Mouse (Mus musculus) CH12.LX (cell line): ENCODE results near the gene Uck1.

Source experiments
- BHLHE40 ChIP-seq: IDR thresholded peaks from 2 replicates; pipeline ENCODE4 v1.6.1; 2011; ENCODE audit warnings: mild to moderate bottlenecking, low read depth, low read length, improper control_type of control experiment
- CTCF ChIP-seq, 2 experiments: IDR thresholded peaks in 1 of 2; conservative IDR thresholded peaks in 1 of 2; 2 replicates each; pipeline ENCODE4 v1.5.1; 2011 to 2012; ENCODE audit warnings: low read depth in 2 of 2, low read length in 2 of 2, improper control_type of control experiment in 1 of 2, inconsistent platforms in 1 of 2, mild to moderate bottlenecking in 1 of 2, moderate library complexity in 1 of 2
- E2F4 ChIP-seq: IDR thresholded peaks from 2 replicates; pipeline ENCODE4 v1.6.1; 2011; ENCODE audit warnings: low read depth, low read length, improper control_type of control experiment; ENCODE audit not compliant: insufficient replicate concordance
- ETS1 ChIP-seq: conservative IDR thresholded peaks from 2 replicates; pipeline ENCODE4 v1.6.1; 2012; ENCODE audit warnings: low read depth, mild to moderate bottlenecking, inconsistent platforms, low read length, improper control_type of control experiment, moderate library complexity
- GABPA ChIP-seq: IDR thresholded peaks from 2 replicates; pipeline ENCODE4 v1.6.1; 2012; ENCODE audit warnings: low read depth, low read length, improper control_type of control experiment, inconsistent platforms; ENCODE audit not compliant: insufficient replicate concordance
- MXI1 ChIP-seq: IDR thresholded peaks from 2 replicates; pipeline ENCODE4 v1.6.1; 2011; ENCODE audit warnings: mild to moderate bottlenecking, low read depth, low read length, improper control_type of control experiment
- NELFE ChIP-seq: IDR thresholded peaks from 2 replicates; pipeline ENCODE4 v1.6.1; 2011; ENCODE audit warnings: low read depth, low read length, improper control_type of control experiment
- PAX5 ChIP-seq: IDR thresholded peaks from 2 replicates; pipeline ENCODE4 v1.6.1; 2012; ENCODE audit warnings: low read length, inconsistent platforms, mixed read lengths
- POLR2A ChIP-seq: IDR thresholded peaks from 2 replicates; pipeline ENCODE4 v1.6.1; 2011; ENCODE audit warnings: low read depth, mild to moderate bottlenecking, improper control_type of control experiment, low read length
- TCF12 ChIP-seq: IDR thresholded peaks from 2 replicates; pipeline ENCODE4 v1.6.1; 2014; ENCODE audit warnings: low read depth, mild to moderate bottlenecking, inconsistent platforms, low read length, improper control_type of control experiment
- ZMIZ1 ChIP-seq: IDR thresholded peaks from 2 replicates; pipeline ENCODE4 v1.6.1; 2012; ENCODE audit warnings: low read depth, mild to moderate bottlenecking, inconsistent platforms, low read length, improper control_type of control experiment
- ZNF384 ChIP-seq: IDR thresholded peaks from 2 replicates; pipeline ENCODE4 v1.6.1; 2012; ENCODE audit warnings: low read depth, low read length, improper control_type of control experiment, inconsistent platforms

GRCm38 (mm10) chr2:32207682-32208081, 52.3 kb downstream of the Uck1 start:
- TF ChIP-seq BHLHE40 = no peak
- TF ChIP-seq CTCF (conservative IDR thresholded peaks at IDR 0.05 in 1 of 2, IDR thresholded peaks at IDR 0.05 in 1 of 2; ENCODE audit: low read depth in 2 of 2, low read length in 2 of 2) = no peak
- no peak for TF ChIP-seq MXI1
- no peak for TF ChIP-seq TCF12
- TF ChIP-seq POLR2A = no peak
- TF ChIP-seq PAX5 = no peak
- TF ChIP-seq NELFE = no peak
- TF ChIP-seq ZMIZ1 = no peak
- TF ChIP-seq ETS1 = no peak
- TF ChIP-seq GABPA = no peak
- TF ChIP-seq ZNF384 = no peak
- no peak for TF ChIP-seq E2F4
